In genomic region chr4:142221025-142221756, GRCm38 (mm10) we compare ENCODE assay signal across 11 mouse cellular contexts. TPM values are rescaled to one million over a fixed set of nuclear protein-coding genes. Genes with fewer than 3 reads are reported as not detected.
DNase-seq lines count a peak whose midpoint lies in the region; ATAC-seq and TF ChIP-seq lines count a peak whose summit lies in the region.
"Had no signal": no experiment of that assay in that cellular context is flagged by ENCODE, and none has a peak within 500 bp of the region (broad histone marks: within the 10 kb centered on the region; RNA-seq: fewer than 3 reads in every experiment).

No protein-coding gene starts in this region.

- no peak overlapping the region for H3K4me3 ChIP-seq in forebrain, embryonic 12.5 days (replicated peaks)
- H3K4me3 ChIP-seq in forebrain, embryonic 16.5 days (replicated peaks; ENCODE audit: low read length) = no peak overlapping the region
- H3K4me3 ChIP-seq in limb, embryonic 13.5 days = no peak overlapping the region
- H3K4me3 ChIP-seq in layer of hippocampus, adult 2 months = no peak overlapping the region
- H3K4me3 ChIP-seq: midbrain, embryonic 15.5 days had no signal

- no peak overlapping the region for H3K9ac ChIP-seq in forebrain, embryonic 12.5 days
- H3K9ac ChIP-seq in forebrain, embryonic 16.5 days (replicated peaks; ENCODE audit: low read depth, low read length) = no peak overlapping the region
- H3K9ac ChIP-seq in limb, embryonic 13.5 days = 0 out of 2 replicates have a peak overlapping the region, but pooled peaks have one; percentile 4
- H3K9ac ChIP-seq: midbrain, embryonic 15.5 days had no signal

- intact Hi-C loops in heart, postnatal 14 days (cut with DNase I) = no loop called here

- H3K27me3 ChIP-seq in forebrain, embryonic 12.5 days = no peaks in the 10 kb centered on the region
- no peaks in the 10 kb centered on the region for H3K27me3 ChIP-seq in forebrain, embryonic 16.5 days (replicated peaks; ENCODE audit: control insufficient read depth, insufficient read depth, low read length)
- H3K27me3 ChIP-seq in limb, embryonic 13.5 days = no peaks in the 10 kb centered on the region
- H3K27me3 ChIP-seq: midbrain, embryonic 15.5 days had no signal

- H3K4me2 ChIP-seq in forebrain, embryonic 12.5 days = no peak overlapping the region
- no peak overlapping the region for H3K4me2 ChIP-seq in forebrain, embryonic 16.5 days (ENCODE audit: low read length)
- peak overlapping the region; percentile 42 for H3K4me2 ChIP-seq in limb, embryonic 13.5 days (replicated peaks)
- H3K4me2 ChIP-seq: midbrain, embryonic 15.5 days had no signal

- H3K36me3 ChIP-seq in forebrain, embryonic 12.5 days (replicated peaks) = no peaks in the 10 kb centered on the region
- H3K36me3 ChIP-seq in forebrain, embryonic 16.5 days (ENCODE audit: control insufficient read depth, insufficient read depth) = no peaks in the 10 kb centered on the region
- H3K36me3 ChIP-seq in limb, embryonic 13.5 days = no peaks in the 10 kb centered on the region
- H3K36me3 ChIP-seq: midbrain, embryonic 15.5 days had no signal

- H3K27ac ChIP-seq in forebrain, embryonic 12.5 days = 0 out of 2 replicates have a peak overlapping the region, but pooled peaks have one; percentile 19
- no peak overlapping the region for H3K27ac ChIP-seq in forebrain, embryonic 16.5 days (ENCODE audit: low read length)
- H3K27ac ChIP-seq in limb, embryonic 13.5 days = peak overlapping the region; percentile 82
- H3K27ac ChIP-seq in layer of hippocampus, adult 2 months = no peak overlapping the region
- H3K27ac ChIP-seq: midbrain, embryonic 15.5 days had no signal

- DNase-seq in Muller cell, postnatal 12 days (ENCODE audit: inconsistent ontology term) = peak; percentile 72
- peak; percentile 22 to 42 for DNase-seq in heart, postnatal 14 days
- no peak for DNase-seq in layer of hippocampus, adult 2 months (ENCODE audit: low spot score in 2 of 2)
- DNase-seq in urinary bladder, postnatal 10 days (ENCODE audit: low spot score) = no peak

- TF ChIP-seq CTCF in layer of hippocampus, adult 2 months (conservative IDR thresholded peaks at IDR 0.05) = no peak

- ATAC-seq in forebrain, embryonic 12.5 days (ENCODE audit: low FRiP score) = no peak
- no peak for ATAC-seq in forebrain, embryonic 16.5 days
- peak; percentile 53 for ATAC-seq in limb, embryonic 13.5 days (ENCODE audit: low FRiP score, low read depth)
- ATAC-seq in granulocyte monocyte progenitor cell, adult 5-6 weeks (replicated peaks; ENCODE audit: poor library complexity, severe bottlenecking) = no peak
- ATAC-seq: inflammation-experienced regulatory T-cells, adult 6 months; midbrain, embryonic 15.5 days had no signal

- peaks cover 24% of the 10 kb centered on the region for H3K4me1 ChIP-seq in forebrain, embryonic 12.5 days
- peaks cover 6% of the 10 kb centered on the region; the same call in 1 of the 2 replicates for H3K4me1 ChIP-seq in forebrain, embryonic 16.5 days (replicated peaks; ENCODE audit: control insufficient read depth, insufficient read depth, low read length)
- peaks cover 66% of the 10 kb centered on the region for H3K4me1 ChIP-seq in limb, embryonic 13.5 days

- no peaks in the 10 kb centered on the region for H3K9me3 ChIP-seq in forebrain, embryonic 12.5 days
- no peaks in the 10 kb centered on the region for H3K9me3 ChIP-seq in forebrain, embryonic 16.5 days (ENCODE audit: control insufficient read depth, low read length)
- no peaks in the 10 kb centered on the region for H3K9me3 ChIP-seq in limb, embryonic 13.5 days
- H3K9me3 ChIP-seq: midbrain, embryonic 15.5 days had no signal

- 68% methylated on average over 18 of the region's 18 CpGs for WGBS in forebrain, embryonic 12.5 days
- 66% methylated on average over 18 of the region's 18 CpGs for WGBS in forebrain, embryonic 16.5 days
- 18% methylated on average over 18 of the region's 18 CpGs for WGBS in limb, embryonic 13.5 days

RNA-seq across cellular contexts. Expression of gene Kazn, which starts 18.0 kb away (rescaled TPM):
- 22.2 and 25.6 TPM in 2 replicates for polyA plus RNA-seq in forebrain, embryonic 12.5 days (2016; fragmentation: Nextera tagmentation; extraction: Ambion mirVana)
- 26.5 and 27.6 TPM in 2 replicates for polyA plus RNA-seq in forebrain, embryonic 16.5 days (2015; fragmentation: Nextera tagmentation; extraction: Ambion mirVana)
- total RNA-seq in heart, postnatal 14 days (2021) = 1 to 10 TPM; 5.2 to 5.9 TPM
- 14.4 and 15.3 TPM in 2 replicates for polyA plus RNA-seq in limb, embryonic 13.5 days (2015; fragmentation: Nextera tagmentation; extraction: Ambion mirVana)
- 10 to 100 TPM; 41.1 to 42.9 TPM for total RNA-seq in layer of hippocampus, adult 2 months (2021)
- total RNA-seq in granulocyte monocyte progenitor cell, adult 5-6 weeks (2014; fragmentation: Nextera tagmentation) = 1.1 TPM in 1 of 2 replicates, not detected in the other
- 0.09 and 3.5 TPM in 2 replicates for total RNA-seq in granulocyte monocyte progenitor cell, adult 5-6 weeks (2017)
- polyA plus RNA-seq: C2C12; inflammation-experienced regulatory T-cells, adult 6 months had no signal

Comparison
In these comparisons a context has a peak if more than half of its experiments do, and no peak if none do; other contexts are left out.
1. H3K27ac ChIP-seq: peak in forebrain, embryonic 12.5 days (single experiment) and limb, embryonic 13.5 days (single experiment); none in forebrain, embryonic 16.5 days (single experiment) and layer of hippocampus, adult 2 months (single experiment).
2. DNase-seq: peak in Muller cell, postnatal 12 days (single experiment) and heart, postnatal 14 days (2 of 2); none in layer of hippocampus, adult 2 months (0 of 2) and urinary bladder, postnatal 10 days (single experiment).
3. RNA of gene Kazn, which starts 18.0 kb away (total RNA-seq): 41.1 to 42.9 TPM in layer of hippocampus, adult 2 months; 5.2 to 5.9 TPM in heart, postnatal 14 days and 0.09 to 3.5 TPM in granulocyte monocyte progenitor cell, adult 5-6 weeks; every median in the first group is over 4 times any median in the second.